15 mouse cellular contexts compared by ENCODE assay signal in the genomic region with DNA sequence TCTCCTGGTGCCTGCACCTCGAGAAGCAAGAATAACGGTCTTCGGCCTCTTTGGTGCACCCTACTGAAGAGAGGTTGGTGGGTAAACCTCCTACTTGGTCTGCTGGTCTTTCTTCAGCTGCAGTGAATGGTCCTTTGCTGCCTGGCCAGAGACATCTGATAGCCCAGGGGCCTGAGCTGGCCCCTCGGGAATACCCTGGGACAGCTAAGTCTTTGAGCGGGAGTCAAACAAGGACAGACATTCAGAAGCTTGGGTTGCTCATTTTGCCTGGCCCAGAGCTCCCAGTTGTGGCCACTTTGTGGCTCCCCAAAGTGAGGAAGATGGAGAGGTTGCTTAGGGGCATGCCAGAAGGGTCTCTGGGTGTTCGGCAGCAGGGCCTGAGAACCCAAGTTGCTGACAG.
"Had no signal": no experiment of that assay in that cellular context is flagged by ENCODE, and none has a peak within 500 bp of the region (broad histone marks: within the 10 kb centered on the region; RNA-seq: fewer than 3 reads in every experiment).

No protein-coding gene starts in this region.

- ATAC-seq: midbrain, embryonic 16.5 days had no signal

- H3K27ac ChIP-seq: limb, embryonic 15.5 days; liver, embryonic 12.5 days had no signal

- H3K27me3 ChIP-seq: limb, embryonic 15.5 days; megakaryocyte, embryonic 14.5 days had no signal

- H3K9ac ChIP-seq: liver, embryonic 12.5 days; lung, embryonic 14.5 days had no signal

- H3K4me3 ChIP-seq: limb, embryonic 15.5 days; liver, embryonic 12.5 days had no signal

- H3K9me3 ChIP-seq: limb, embryonic 15.5 days; liver, embryonic 12.5 days had no signal

- DNase-seq: kidney, postnatal 25 days; layer of hippocampus, adult 9-11 months; layer of hippocampus, postnatal 36 days; lung, embryonic 14.5 days; lung, postnatal 10 days; lung, postnatal 4 days; retina, postnatal 1 day; right cerebral cortex, postnatal 4 days; spleen, adult 18-20 months; thymus, postnatal 36 days had no signal

- H3K4me2 ChIP-seq: limb, embryonic 15.5 days; liver, embryonic 12.5 days; lung, embryonic 14.5 days; midbrain, embryonic 11.5 days had no signal
